Mouse (Mus musculus) ES-E14 (cell line): ENCODE data around the gene Krt12. TPM values are rescaled to one million over a fixed set of nuclear protein-coding genes. Genes with fewer than 3 reads are reported as not detected.

Experiments
- DNase-seq: peaks from one replicate; pipeline ENCODE4 v3.0.0-alpha.2; 2013; ENCODE audit warnings: low read depth, low spot score
- H3K27ac ChIP-seq: 2 replicates; pipeline ENCODE4 v1.5.1; 2012; ENCODE audit warnings: low read depth, mild to moderate bottlenecking, low read length, moderate library complexity, mixed read lengths; ENCODE audit not compliant: poor library complexity, insufficient read depth, severe bottlenecking
- H3K36me3 ChIP-seq: 2 replicates; pipeline ENCODE4 v1.6.1; 2012; ENCODE audit warnings: mild to moderate bottlenecking, low read length, moderate library complexity, mixed read lengths; ENCODE audit not compliant: control insufficient read depth, poor library complexity, insufficient read depth, severe bottlenecking
- H3K4me1 ChIP-seq, 2 experiments: fragments of 150-350 bp in 1 of 2; sonication (generic) in 1 of 2; 2 replicates each; pipeline ENCODE4 v1.6.1; 2012; ENCODE audit warnings: low read length in 2 of 2, mild to moderate bottlenecking in 1 of 2, mixed read lengths in 1 of 2; ENCODE audit not compliant: control insufficient read depth in 2 of 2, insufficient read depth in 2 of 2, poor library complexity in 1 of 2
- H3K4me3 ChIP-seq, 2 experiments: fragments of 150-350 bp in 1 of 2; sonication (generic) in 1 of 2; 2 replicates each; pipeline ENCODE4 v1.5.1; 2012; ENCODE audit warnings: low read length in 2 of 2, low read depth in 1 of 2, mild to moderate bottlenecking in 1 of 2, mixed read lengths in 1 of 2; ENCODE audit not compliant: insufficient read depth in 1 of 2, poor library complexity in 1 of 2, severe bottlenecking in 1 of 2
- H3K9ac ChIP-seq: 2 replicates; pipeline ENCODE4 v1.6.1; 2012; ENCODE audit warnings: low read depth, mild to moderate bottlenecking, low read length, mixed read lengths; ENCODE audit not compliant: poor library complexity, insufficient read depth, severe bottlenecking
- H3K9me3 ChIP-seq: fragments of 150-350 bp; sonication (generic); 2 replicates; pipeline ENCODE4 v1.6.1; 2012; ENCODE audit warnings: low read depth, mild to moderate bottlenecking, low read length; ENCODE audit not compliant: control insufficient read depth, insufficient read depth
- CHD2 ChIP-seq: IDR thresholded peaks from 2 replicates; pipeline ENCODE4 v1.6.1; 2014; ENCODE audit warnings: mild to moderate bottlenecking, low read depth, low read length, inconsistent platforms
- HCFC1 ChIP-seq: IDR thresholded peaks from 2 replicates; pipeline ENCODE4 v1.6.1; 2012; ENCODE audit warnings: low read length, inconsistent platforms, borderline replicate concordance; ENCODE audit not compliant: insufficient read depth
- MAFK ChIP-seq: IDR thresholded peaks from 2 replicates; pipeline ENCODE4 v1.6.1; 2014; ENCODE audit warnings: mild to moderate bottlenecking, low read depth, low read length, inconsistent platforms; ENCODE audit not compliant: insufficient read depth
- ZC3H11A ChIP-seq: IDR thresholded peaks from 2 replicates; pipeline ENCODE4 v1.6.1; 2012; ENCODE audit warnings: low read depth, mild to moderate bottlenecking, inconsistent platforms, low read length, borderline replicate concordance
- ZNF384 ChIP-seq: IDR thresholded peaks from 2 replicates; pipeline ENCODE4 v1.6.1; 2012; ENCODE audit warnings: low read depth, low read length, inconsistent platforms
- in situ Hi-C, 2 experiments: fragments of 600-800 bp; cut with MboI; formaldehyde crosslinking; loops; one replicate each; pipeline ENCODE4 v1.15.1; 2025; ENCODE audit warnings: low sequenced_read_pairs in 2 of 2, inconsistent platforms in 1 of 2; ENCODE audit not compliant: unreplicated experiment in 2 of 2
- total RNA-seq: library from RNA; depleted of rRNA; stranded (reverse); fragments of 300-350 nt; gene quantifications from 2 replicates; pipeline ENCODE4 v1.2.3, GENCODE M21; 2012

Krt12 gene
- total RNA-seq, 1 experiment: 0.49 TPM

DNA sequence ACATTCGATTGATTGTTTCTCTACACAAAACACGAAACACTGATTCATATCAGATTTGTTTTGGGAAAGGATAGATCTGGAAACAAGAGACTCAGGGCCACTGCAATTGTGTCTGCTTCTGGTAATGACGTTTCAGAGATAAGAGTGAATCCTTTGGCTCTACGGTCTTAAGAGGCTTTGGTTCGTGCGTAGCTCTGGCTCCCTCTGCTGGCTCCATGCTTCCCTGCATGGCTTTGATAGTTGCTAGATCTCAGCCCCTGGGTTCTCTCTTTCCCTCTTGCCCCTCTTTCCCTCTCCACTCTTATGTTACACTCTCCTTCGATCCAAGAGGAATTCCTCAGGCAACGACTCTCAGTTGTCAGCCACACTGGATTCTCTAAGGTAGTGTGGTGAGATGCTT is 41.1 kb upstream of the Krt12 start:
- no peaks in the 10 kb centered on the region for H3K9me3 ChIP-seq
- H3K27ac ChIP-seq: no peak overlapping the region
- peak; percentile 51 for DNase-seq
- H3K4me3 ChIP-seq: no peak overlapping the region
- TF ChIP-seq ZNF384 (no peak), ZC3H11A (peak; percentile 86; the same call in 1 of the 2 replicates), HCFC1 (no peak)
- H3K9ac ChIP-seq: no peak overlapping the region
- no peaks in the 10 kb centered on the region for H3K36me3 ChIP-seq
- in situ Hi-C loops: loop anchor here in 1 of 2 experiments (5.0 to 10.0 kb wide), 2 partner anchors 81 to 832 kb away; no protein-coding TSS in a partner anchor
- H3K4me1 ChIP-seq: 0 out of 4 replicates have a peak, but pooled peaks cover 0 to 3% of the 10 kb centered on the region in 2 experiments

DNA sequence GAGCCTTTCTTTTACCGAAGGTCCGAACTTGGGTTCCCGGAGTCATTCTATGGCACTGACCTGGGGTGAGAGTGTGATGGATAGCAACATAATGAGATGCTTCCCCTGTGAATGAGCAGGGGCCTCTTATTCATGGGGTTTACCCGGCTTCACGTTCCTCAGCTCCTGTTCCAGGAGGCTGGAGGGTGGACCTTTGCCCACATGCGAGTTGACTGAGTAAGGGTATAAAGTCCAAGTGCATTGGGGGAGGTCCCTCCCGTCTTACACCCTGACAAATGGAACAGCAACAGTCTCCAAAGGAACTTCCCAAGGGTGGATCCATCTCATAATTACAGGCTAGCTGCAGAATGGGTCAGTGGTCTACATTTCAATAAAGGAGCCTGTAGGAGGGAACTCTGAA is 39.7 kb upstream of the Krt12 start:
- H3K36me3 ChIP-seq: no peaks in the 10 kb centered on the region
- H3K9ac ChIP-seq: no peak overlapping the region
- no peak for DNase-seq
- TF ChIP-seq CHD2: no peak
- TF ChIP-seq MAFK: no peak
- no peak for TF ChIP-seq ZC3H11A
- no peak for TF ChIP-seq ZNF384
- no peak for TF ChIP-seq HCFC1
- in situ Hi-C loops: loop anchor here in 1 of 2 experiments (5.0 to 10.0 kb wide), 2 partner anchors 79 to 833 kb away; no protein-coding TSS in a partner anchor
- H3K4me3 ChIP-seq: no peak overlapping the region
- no peaks in the 10 kb centered on the region for H3K9me3 ChIP-seq
- H3K4me1 ChIP-seq: 0 out of 4 replicates have a peak, but pooled peaks cover 0 to 3% of the 10 kb centered on the region in 2 experiments
- no peak overlapping the region for H3K27ac ChIP-seq

DNA sequence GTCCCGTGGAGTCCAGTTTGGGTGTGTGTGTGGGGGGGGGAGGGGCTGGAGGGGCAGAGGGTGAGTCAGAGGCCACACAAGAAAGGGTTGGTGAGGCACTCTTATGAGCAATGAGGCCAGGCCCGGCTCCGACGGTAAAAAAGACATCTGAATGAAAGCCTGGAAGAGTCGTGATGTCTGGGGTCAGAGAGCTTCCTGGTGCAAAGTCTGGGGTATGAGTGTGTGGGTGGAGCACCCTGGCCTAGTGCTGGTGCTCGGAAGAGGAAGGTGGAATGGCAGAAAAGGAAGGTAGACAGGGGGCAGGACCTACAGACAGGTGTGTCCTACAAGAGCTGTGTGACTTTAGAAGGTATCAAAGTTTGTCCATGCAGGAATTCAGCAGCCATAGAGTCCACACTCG is 36.8 kb upstream of the Krt12 start:
- H3K9ac ChIP-seq: no peak overlapping the region
- no peaks in the 10 kb centered on the region for H3K36me3 ChIP-seq
- TF ChIP-seq MAFK: no peak
- no peak for TF ChIP-seq ZNF384
- no peak for TF ChIP-seq HCFC1
- TF ChIP-seq ZC3H11A: no peak
- TF ChIP-seq CHD2: no peak
- DNase-seq: no peak
- H3K27ac ChIP-seq: no peak overlapping the region
- H3K9me3 ChIP-seq: no peaks in the 10 kb centered on the region
- in situ Hi-C loops: no loop called here
- H3K4me1 ChIP-seq: 0 out of 4 replicates have a peak, but pooled peaks cover 2 to 3% of the 10 kb centered on the region in 2 experiments
- no peak overlapping the region for H3K4me3 ChIP-seq

DNA sequence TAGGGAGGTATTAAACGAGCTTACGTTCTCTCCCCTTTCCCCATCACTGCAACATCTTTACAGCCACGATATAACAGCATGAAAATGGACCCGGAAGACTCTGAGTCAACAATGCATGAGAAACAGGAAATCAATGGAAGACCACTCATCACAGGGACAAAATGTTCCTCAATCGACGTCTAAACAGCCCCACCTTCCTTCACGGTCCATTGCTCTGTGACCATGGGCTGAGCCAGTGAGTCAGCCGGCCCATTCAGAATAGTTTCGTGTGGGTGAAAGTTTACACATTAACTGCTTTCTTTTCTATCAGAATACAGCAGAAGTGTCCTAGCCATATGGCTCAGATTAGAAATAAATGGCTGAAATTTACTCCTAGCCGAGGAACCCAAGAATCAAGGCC is 32.7 kb upstream of the Krt12 start:
- in situ Hi-C loops: no loop called here
- Histone ChIP-seq H3K9ac (no peak overlapping the region), H3K36me3 (no peaks in the 10 kb centered on the region), H3K4me3 (no peak overlapping the region), H3K27ac (no peak overlapping the region), H3K4me1 (0 out of 4 replicates have a peak, but pooled peaks cover 2 to 3% of the 10 kb centered on the region in 2 experiments), H3K9me3 (no peaks in the 10 kb centered on the region)
- TF ChIP-seq ZNF384 (no peak), CHD2 (no peak), HCFC1 (no peak), ZC3H11A (no peak), MAFK (no peak)
- no peak for DNase-seq
